Mouse (Mus musculus) granulocyte monocyte progenitor cell, adult 5-6 weeks (primary cell): Measurements from ENCODE around the gene Bak1. TPM values are rescaled to one million over a fixed set of nuclear protein-coding genes. Genes with fewer than 3 reads are reported as not detected.

ENCODE experiments used
- ATAC-seq: replicated peaks from 2 replicates; pipeline ENCODE4 v1.8.0; 2016; ENCODE audit warnings: mild to moderate bottlenecking, moderate TSS enrichment, inconsistent platforms; ENCODE audit not compliant: poor library complexity, severe bottlenecking
- total RNA-seq, 2 experiments: library from RNA; stranded (forward) in 1 of 2; stranded (reverse) in 1 of 2; fragments of 200-712, 200-1000 nt in 1 of 2; fragments of >200 nt in 1 of 2; fragmentation: Nextera tagmentation in 1 of 2; gene quantifications; 2 replicates each; pipeline ENCODE4 v1.2.3; 2014 to 2017

Gene Bak1
- total RNA-seq, 2 experiments from 2014 or later = 59.2 to 143 TPM

DNA sequence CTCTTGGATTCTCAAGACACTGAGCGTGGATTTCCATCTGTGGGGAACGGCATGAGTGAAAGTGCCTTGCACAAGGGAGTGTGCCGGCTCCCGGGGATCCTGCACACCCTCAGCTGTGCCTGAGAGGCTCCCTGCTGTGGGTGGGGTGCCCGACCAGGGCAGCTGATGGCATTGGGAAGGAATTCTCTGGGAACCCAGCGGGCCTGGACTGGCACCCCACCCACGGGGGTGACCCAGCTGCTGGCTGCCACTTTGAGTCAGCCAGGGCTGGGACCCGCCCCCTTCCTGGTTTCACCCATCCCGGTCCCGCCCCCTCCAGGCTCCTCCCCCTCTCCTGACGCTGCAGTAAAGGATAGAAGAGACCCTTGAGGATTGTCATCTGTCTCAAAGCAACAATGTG is 22.7 kb upstream of the Bak1 start:
- peak; percentile 56 for ATAC-seq

GRCm38 (mm10) chr17:27050853-27051252 is 22.0 kb upstream of the Bak1 start:
- no peak for ATAC-seq

- ATAC-seq = no peak
Measured at GRCm38 (mm10) chr17:27048445-27049239, 19.8 kb upstream of the Bak1 start.

DNA sequence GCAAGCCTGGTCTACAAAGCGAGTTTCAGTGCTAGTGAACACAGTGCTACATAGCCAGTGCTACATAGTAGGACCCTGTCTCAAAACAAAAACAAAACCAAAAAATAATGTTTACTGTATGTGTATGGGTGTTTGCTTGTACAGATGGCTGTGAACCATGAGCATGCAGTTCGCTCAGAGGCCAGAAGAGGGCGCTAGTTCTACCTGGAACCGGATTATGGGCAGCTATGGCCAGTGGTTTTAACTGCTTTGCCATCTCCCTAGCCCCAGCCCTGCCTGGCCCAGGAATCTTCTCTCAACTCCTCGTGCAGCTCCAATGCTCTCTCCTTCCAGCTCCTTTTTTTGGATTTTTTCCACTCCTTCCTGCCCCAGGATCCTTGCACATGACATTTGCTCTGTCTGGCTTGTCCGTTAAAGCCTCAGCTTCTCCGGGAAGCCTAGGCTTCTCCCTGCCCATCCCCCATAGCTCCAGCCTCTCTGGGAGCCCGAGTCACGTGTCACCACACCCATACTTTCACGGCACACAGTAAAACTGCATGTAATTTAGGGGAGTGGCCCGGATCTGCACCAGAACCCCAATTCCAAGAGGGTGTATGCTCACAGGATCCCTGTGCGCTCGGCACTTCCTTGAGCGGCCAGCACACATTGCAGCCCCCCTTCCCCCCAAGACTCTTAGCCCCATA is 19.1 kb upstream of the Bak1 start:
- no peak for ATAC-seq

GRCm38 (mm10) chr17:27045164-27045563 is 16.4 kb upstream of the Bak1 start:
- no peak for ATAC-seq

DNA sequence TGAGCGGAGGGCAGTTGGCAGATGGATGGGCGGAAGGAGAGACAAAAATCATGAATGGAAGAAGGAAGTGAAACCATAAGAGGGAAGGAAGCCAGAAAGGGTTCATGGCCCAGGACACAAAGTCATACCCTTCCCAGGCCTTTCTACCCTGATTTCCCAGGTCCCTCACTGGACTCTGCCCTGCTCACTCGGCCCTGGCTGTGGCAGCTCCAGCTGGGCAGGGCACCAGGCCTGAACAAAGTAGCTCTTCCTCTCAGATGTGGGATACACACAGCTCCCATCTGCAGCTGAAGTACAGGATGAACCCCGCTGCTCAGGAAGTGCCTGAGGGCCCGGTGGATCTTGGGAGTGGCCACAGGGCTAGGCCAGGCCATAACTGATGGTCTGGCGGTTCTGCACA is 14.0 kb upstream of the Bak1 start:
- peak; percentile 74 for ATAC-seq

DNA sequence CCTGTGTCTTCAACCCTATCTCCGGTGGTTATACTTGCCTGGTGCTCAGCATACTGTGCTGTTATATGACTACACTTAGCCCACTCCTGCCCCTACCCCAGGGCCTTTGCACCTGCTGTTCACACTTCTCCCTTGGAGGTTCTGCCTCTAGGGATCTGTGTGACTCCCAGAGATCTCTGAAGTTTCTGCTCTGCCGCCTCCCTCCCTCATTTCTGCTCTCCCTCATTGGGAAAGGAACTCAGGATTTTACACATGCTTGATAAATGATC is 12.9 kb upstream of the Bak1 start:
- ATAC-seq = no peak

DNA sequence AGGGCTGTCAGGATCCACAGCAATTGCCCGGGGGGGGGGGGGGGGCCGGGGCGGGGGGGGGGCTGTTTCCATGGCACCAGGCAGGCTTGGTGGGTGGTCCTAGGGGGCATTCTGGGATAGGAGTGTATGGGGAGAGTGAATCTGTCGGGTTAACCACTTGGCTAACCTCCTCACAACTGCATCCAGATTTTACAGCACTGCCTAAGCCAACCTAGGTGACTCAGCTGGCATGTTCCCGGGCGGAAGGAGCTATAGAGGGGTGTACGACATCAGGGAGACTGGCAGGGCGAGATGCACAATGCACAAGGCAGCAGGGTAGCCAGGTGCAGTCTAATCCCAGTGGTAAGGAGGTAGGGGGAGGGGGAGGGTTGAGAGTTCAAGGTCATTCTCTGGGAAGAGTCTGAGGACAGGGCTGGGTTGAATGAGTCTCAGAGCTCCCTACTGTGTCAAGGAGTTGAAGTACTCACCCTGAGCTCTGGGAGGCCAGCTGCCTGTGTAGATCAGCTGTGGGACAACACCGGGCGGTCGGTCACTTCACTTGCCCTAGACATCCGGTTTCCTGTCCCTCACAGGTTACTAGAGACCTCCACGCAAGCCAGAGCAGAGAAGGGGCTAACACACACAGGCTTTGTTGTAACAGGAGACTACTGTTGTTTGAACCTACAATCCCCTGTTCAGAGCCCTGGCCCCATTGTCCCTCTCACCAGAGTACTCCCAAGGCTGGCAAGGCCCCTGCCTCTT is 12.4 kb upstream of the Bak1 start:
- ATAC-seq = no peak

GRCm38 (mm10) chr17:27040304-27041045 is 11.7 kb upstream of the Bak1 start:
- ATAC-seq = 0 out of 2 replicates have a peak, but pooled peaks have one; percentile 10

GRCm38 (mm10) chr17:27039432-27040102 is 10.8 kb upstream of the Bak1 start:
- no peak for ATAC-seq

GRCm38 (mm10) chr17:27038335-27039050 is 9.7 kb upstream of the Bak1 start:
- no peak for ATAC-seq

DNA sequence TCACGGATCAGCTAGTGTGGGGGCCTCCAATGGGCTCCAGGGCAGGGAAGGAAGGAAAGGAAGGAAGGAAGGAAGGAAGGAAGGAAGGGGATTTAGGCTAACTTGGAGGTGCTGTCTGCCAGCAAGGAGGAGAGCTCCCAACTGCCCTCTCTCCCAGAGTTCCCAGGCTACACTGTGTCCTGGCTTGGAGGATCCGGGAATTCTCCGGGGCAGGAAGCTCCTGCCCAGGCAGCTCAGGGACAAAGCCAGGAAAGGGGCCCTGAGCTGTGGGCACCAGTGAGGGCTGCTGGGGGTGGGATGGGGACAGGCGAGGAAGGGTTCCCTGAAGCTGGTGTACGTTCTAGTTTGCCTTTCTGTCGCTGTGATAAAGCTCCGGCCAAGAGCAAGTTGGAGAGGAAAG is 7.7 kb upstream of the Bak1 start:
- no peak for ATAC-seq

- peak; percentile 43; the same call in 1 of the 2 replicates for ATAC-seq
Measured at GRCm38 (mm10) chr17:27032869-27033268, 4.1 kb upstream of the Bak1 start.

DNA sequence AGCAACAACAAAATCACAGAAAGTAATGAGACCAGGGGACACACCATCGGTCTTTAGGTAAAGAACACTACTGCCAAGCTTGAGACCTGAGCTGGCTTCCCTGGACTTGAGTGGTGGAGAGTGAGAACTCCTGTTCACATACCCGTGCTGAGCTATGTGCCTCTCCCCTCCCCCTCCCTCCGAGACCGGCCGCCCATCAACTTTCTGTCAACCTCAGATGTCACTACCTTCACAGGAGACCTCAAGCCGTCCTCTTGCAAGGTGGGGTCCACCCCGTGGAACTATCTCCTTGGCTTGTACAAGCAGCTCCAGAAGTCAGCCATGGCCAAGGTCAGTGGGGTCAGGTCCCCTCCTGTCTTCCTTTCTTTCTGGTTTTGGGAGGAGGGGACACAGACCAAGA is 3.5 kb upstream of the Bak1 start:
- no peak for ATAC-seq

- ATAC-seq = no peak
Measured at GRCm38 (mm10) chr17:27030896-27031295, 2.1 kb upstream of the Bak1 start.

- no peak for ATAC-seq
Measured at GRCm38 (mm10) chr17:27029431-27029830, 622 bp upstream of the Bak1 start.

- peak; percentile 61 for ATAC-seq
Measured at GRCm38 (mm10) chr17:27028284-27028795, 469 bp downstream of the Bak1 start.

GRCm38 (mm10) chr17:27027460-27028283 is 1.1 kb downstream of the Bak1 start:
- ATAC-seq = peak; percentile 59
